Mouse (Mus musculus) intestine, postnatal 0 days (tissue): ENCODE results near the gene Foxf2. TPM values are rescaled to one million over a fixed set of nuclear protein-coding genes. Genes with fewer than 3 reads are reported as not detected.

Experiments
- ATAC-seq: fragments of 200-750 bp; cut with Nextera tagmentation; 2 replicates; pipeline ENCODE4 v1.8.0; 2017; ENCODE audit warnings: mild to moderate bottlenecking, moderate TSS enrichment, moderate library complexity
- H3K27ac ChIP-seq: fragments of 300-500 bp; sonication (generic); 2 replicates; pipeline ENCODE4 v1.5.1; 2014; ENCODE audit warnings: mild to moderate bottlenecking, low read depth, low read length, moderate library complexity
- H3K27me3 ChIP-seq: fragments of 300-500 bp; sonication (generic); replicated peaks from 2 replicates; pipeline ENCODE4 v1.6.1; 2014; ENCODE audit warnings: low read length, mixed read lengths; ENCODE audit not compliant: control insufficient read depth, insufficient read depth
- H3K36me3 ChIP-seq: fragments of 300-500 bp; sonication (generic); 2 replicates; pipeline ENCODE4 v1.6.1; 2014; ENCODE audit warnings: mild to moderate bottlenecking, moderate library complexity; ENCODE audit not compliant: control insufficient read depth, insufficient read depth
- H3K4me1 ChIP-seq: fragments of 300-500 bp; sonication (generic); replicated peaks from 2 replicates; pipeline ENCODE4 v1.6.1; 2014; ENCODE audit warnings: antibody characterized with exemption, low read length, mixed read lengths; ENCODE audit not compliant: control insufficient read depth, insufficient read depth
- H3K4me2 ChIP-seq: fragments of 300-500 bp; sonication (generic); replicated peaks from 2 replicates; pipeline ENCODE4 v1.6.1; 2014; ENCODE audit warnings: low read depth, mild to moderate bottlenecking, moderate library complexity
- H3K4me3 ChIP-seq: fragments of 300-500 bp; sonication (generic); 2 replicates; pipeline ENCODE4 v1.5.1; 2014; ENCODE audit warnings: low read depth, low read length
- H3K9ac ChIP-seq: fragments of 300-500 bp; sonication (generic); 2 replicates; pipeline ENCODE4 v1.6.1; 2014; ENCODE audit warnings: mild to moderate bottlenecking, low read depth, low read length
- H3K9me3 ChIP-seq: fragments of 300-500 bp; sonication (generic); 2 replicates; pipeline ENCODE4 v1.6.1; 2016; ENCODE audit warnings: mixed run types; ENCODE audit not compliant: control insufficient read depth
- CTCF ChIP-seq: sonication (generic); IDR thresholded peaks from 2 replicates; pipeline ENCODE4 v1.5.1; 2016; ENCODE audit warnings: low read depth, mild to moderate bottlenecking, control low read depth, antibody characterized with exemption, moderate library complexity
- WGBS: fragments of 180-500 bp; shearing (Covaris S2); extraction: QIAGEN DNeasy Blood & Tissue Kit; methylation state at CpG from one replicate; pipeline ENCODE4 v1.1.7; 2014; 5-methylcytosine and 5-hydroxymethylcytosine counted together
- polyA plus RNA-seq: library from polyadenylated mRNA; unstranded; fragments of >200 nt; fragmentation: Nextera tagmentation; extraction: Ambion mirVana; gene quantifications from 2 replicates; pipeline ENCODE4 v1.2.1, GENCODE M21; 2015

Foxf2 gene
- polyA plus RNA-seq, 1 experiment from 2014 or later, result 9.3 TPM

- no peak for TF ChIP-seq CTCF
- Histone ChIP-seq H3K27ac (0 out of 2 replicates have a peak overlapping the region, but pooled peaks have one; percentile 37), H3K4me2 (peak overlapping the region; percentile 66), H3K9me3 (no peaks in the 10 kb centered on the region), H3K9ac (no peak overlapping the region), H3K27me3 (peaks cover 98% of the 10 kb centered on the region), H3K4me1 (no peaks in the 10 kb centered on the region), H3K4me3 (peak overlapping the region; percentile 35), H3K36me3 (no peaks in the 10 kb centered on the region)
- WGBS, result 4% methylated on average over 18 of the region's 18 CpGs
- no peak for ATAC-seq
These were observed 6.5 kb upstream of the Foxf2 start for GRCm38 (mm10) chr13:31618919-31619655.

- ATAC-seq, result no peak
- Histone ChIP-seq H3K9me3 (no peaks in the 10 kb centered on the region), H3K27me3 (peaks cover 98% of the 10 kb centered on the region), H3K4me2 (peak overlapping the region; percentile 66), H3K4me1 (no peaks in the 10 kb centered on the region), H3K27ac (peak overlapping the region; percentile 15; the same call in 1 of the 2 replicates), H3K4me3 (peak overlapping the region; percentile 17), H3K9ac (peak overlapping the region; percentile 17; the same call in 1 of the 2 replicates), H3K36me3 (no peaks in the 10 kb centered on the region)
- 2% methylated on average over 33 of the region's 33 CpGs for WGBS
- peak; percentile 1; the same call in 1 of the 2 replicates for TF ChIP-seq CTCF
These were observed 5.7 kb upstream of the Foxf2 start for GRCm38 (mm10) chr13:31619826-31620498.

GRCm38 (mm10) chr13:31620499-31620847 is 5.1 kb upstream of the Foxf2 start:
- no peak for ATAC-seq
- TF ChIP-seq CTCF, result no peak
- Histone ChIP-seq H3K4me2 (peak overlapping the region; percentile 66), H3K27me3 (peaks cover 98% of the 10 kb centered on the region), H3K4me3 (peak overlapping the region; percentile 17), H3K9me3 (no peaks in the 10 kb centered on the region), H3K36me3 (no peaks in the 10 kb centered on the region), H3K27ac (0 out of 2 replicates have a peak overlapping the region, but pooled peaks have one; percentile 15), H3K9ac (peak overlapping the region; percentile 17; the same call in 1 of the 2 replicates), H3K4me1 (no peaks in the 10 kb centered on the region)
- under 1% methylated on average over 10 of the region's 10 CpGs for WGBS

- no peak for TF ChIP-seq CTCF
- ATAC-seq, result no peak
- H3K4me2 ChIP-seq, result peak overlapping the region; percentile 66; the same call in 1 of the 2 replicates
- peaks cover 98% of the 10 kb centered on the region for H3K27me3 ChIP-seq
- H3K27ac ChIP-seq, result no peak overlapping the region
- H3K9me3 ChIP-seq, result no peaks in the 10 kb centered on the region
- no peaks in the 10 kb centered on the region for H3K36me3 ChIP-seq
- H3K4me1 ChIP-seq, result no peaks in the 10 kb centered on the region
- H3K9ac ChIP-seq, result no peak overlapping the region
- 19% methylated on average over 4 of the region's 4 CpGs for WGBS
- H3K4me3 ChIP-seq, result no peak overlapping the region
These were observed 4.7 kb upstream of the Foxf2 start for GRCm38 (mm10) chr13:31620937-31621336.

- H3K36me3 ChIP-seq, result no peaks in the 10 kb centered on the region
- H3K4me2 ChIP-seq, result no peak overlapping the region
- 25% methylated on average over 9 of the region's 9 CpGs for WGBS
- TF ChIP-seq CTCF, result no peak
- no peak for ATAC-seq
- H3K9ac ChIP-seq, result no peak overlapping the region
- H3K9me3 ChIP-seq, result no peaks in the 10 kb centered on the region
- no peaks in the 10 kb centered on the region for H3K4me1 ChIP-seq
- no peak overlapping the region for H3K4me3 ChIP-seq
- H3K27me3 ChIP-seq, result peaks cover 98% of the 10 kb centered on the region
- no peak overlapping the region for H3K27ac ChIP-seq
These were observed 3.9 kb upstream of the Foxf2 start for GRCm38 (mm10) chr13:31621741-31622140.

GRCm38 (mm10) chr13:31622371-31622770 is 3.2 kb upstream of the Foxf2 start:
- Histone ChIP-seq H3K4me2 (0 out of 2 replicates have a peak overlapping the region, but pooled peaks have one; percentile 13), H3K9ac (no peak overlapping the region), H3K36me3 (no peaks in the 10 kb centered on the region), H3K9me3 (no peaks in the 10 kb centered on the region), H3K4me1 (no peaks in the 10 kb centered on the region), H3K27ac (no peak overlapping the region), H3K4me3 (no peak overlapping the region), H3K27me3 (peaks cover 98% of the 10 kb centered on the region)
- no peak for ATAC-seq
- WGBS, result 22% methylated on average over 3 of the region's 3 CpGs
- no peak for TF ChIP-seq CTCF
